Mouse (Mus musculus): ENCODE measurements around the gene Mboat2. TPM values are rescaled to one million over a fixed set of nuclear protein-coding genes. Genes with fewer than 3 reads are reported as not detected.
A peak's percentile ranks its signal among the peaks of the same experiment; 100 is the strongest.

The Mboat2 gene
- total RNA-seq, 4 experiments from 2014 or later, result 16.1 to 38.7 (median 28.7) TPM

- peak; percentile 49 for DNase-seq
Observed at GRCm38 (mm10) chr12:25012555-25013540, 182.2 kb downstream of the Mboat2 start.

Other genes starting within 250 kb of the Mboat2 start
- gene Klf11, start 179.6 kb upstream of the Mboat2 start, total RNA-seq (2022), result 10 to 100 TPM; 10.9 to 15.3 (median 13.7) TPM
- gene Cys1, start 149.1 kb upstream of the Mboat2 start, total RNA-seq (2022), result 1 to 10 TPM; 4.2 to 6.5 (median 6.4) TPM
- gene Rrm2, start 122.6 kb upstream of the Mboat2 start, total RNA-seq (2022), result 10 to 100 TPM in 1 of 4 experiments, 1 to 10 TPM in 3; 4.9 to 10.4 (median 6.8) TPM
- gene Kidins220, start 144.0 kb downstream of the Mboat2 start, total RNA-seq (2022), result 100 to 1,000 TPM; 105 to 132 (median 121) TPM